Mouse (Mus musculus): ENCODE measurements at regions not wholly inside any gene's neighbourhood (a gene's known extent, or its start where the extent isn't known, plus 50 kb on each side); places are given as distances from the start of the nearest gene placed in this dataset.

DNA sequence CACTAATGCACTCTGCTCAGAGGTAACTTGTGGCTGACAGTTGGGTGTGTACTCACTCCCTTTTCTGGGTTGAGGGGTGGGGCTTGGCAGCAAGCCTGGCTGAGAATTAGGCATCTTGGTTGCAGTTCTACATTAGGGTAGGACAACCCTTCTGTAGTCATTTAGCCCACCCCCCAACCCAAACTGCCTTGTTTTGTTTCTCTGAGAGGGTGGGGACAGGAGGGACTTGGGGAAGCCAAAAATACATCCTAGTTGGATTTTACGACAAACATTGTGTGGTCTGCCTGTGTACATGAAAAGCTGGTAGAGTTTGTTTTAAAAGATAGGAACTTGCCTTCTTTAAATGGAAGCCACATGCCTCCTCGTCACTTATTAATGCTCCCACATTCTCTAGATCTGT is 146.8 kb upstream of the Gdnf start:
- H3K4me1 ChIP-seq (ENCODE audit: control insufficient read depth, insufficient read depth, low read depth, low read length), result no peaks in the 10 kb centered on the region
- no peaks in the 10 kb centered on the region for H3K27me3 ChIP-seq (replicated peaks; ENCODE audit: control insufficient read depth, insufficient read depth, low read length)
- 88% methylated on average over 2 of the region's 2 CpGs for WGBS
- H3K4me2 ChIP-seq (ENCODE audit: low read length), result no peak overlapping the region
- no peak overlapping the region for H3K9ac ChIP-seq (ENCODE audit: low read depth, low read length)
- no peak for ATAC-seq
- H3K9me3 ChIP-seq (ENCODE audit: control insufficient read depth, low read length), result no peaks in the 10 kb centered on the region
- H3K4me3 ChIP-seq (ENCODE audit: low read length), result no peak overlapping the region
- no peaks in the 10 kb centered on the region for H3K36me3 ChIP-seq (ENCODE audit: control insufficient read depth, insufficient read depth, low read length)
- no peak overlapping the region for H3K27ac ChIP-seq (ENCODE audit: low read depth, low read length)

DNA sequence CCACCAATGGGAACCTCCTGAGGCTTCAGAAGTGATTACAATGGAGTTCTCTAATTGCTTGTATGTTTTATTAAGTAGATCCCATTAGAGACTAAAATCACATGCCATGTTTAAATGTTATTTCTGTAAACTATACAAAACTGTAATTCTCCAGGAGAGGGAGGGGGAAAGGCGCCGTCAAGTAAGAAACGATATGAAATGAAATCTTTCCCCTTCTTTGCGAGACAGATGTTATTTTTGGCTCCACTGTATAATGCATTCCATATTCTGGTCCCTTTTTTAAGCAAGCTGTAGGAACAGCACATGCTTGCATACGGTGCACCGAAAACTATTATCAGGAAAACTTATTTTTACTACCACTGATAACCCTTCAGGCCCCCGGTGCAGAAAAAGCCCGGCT is 141.0 kb upstream of the Gdnf start:
- WGBS, result 79% methylated on average over 8 of the region's 8 CpGs
- no peak overlapping the region for H3K9ac ChIP-seq (ENCODE audit: low read depth, low read length)
- H3K4me3 ChIP-seq (ENCODE audit: low read length), result no peak overlapping the region
- H3K27ac ChIP-seq (ENCODE audit: low read depth, low read length), result no peak overlapping the region
- H3K27me3 ChIP-seq (replicated peaks; ENCODE audit: control insufficient read depth, insufficient read depth, low read length), result no peaks in the 10 kb centered on the region
- no peak for ATAC-seq
- no peak overlapping the region for H3K4me2 ChIP-seq (ENCODE audit: low read length)
- no peaks in the 10 kb centered on the region for H3K9me3 ChIP-seq (ENCODE audit: control insufficient read depth, low read length)
- H3K4me1 ChIP-seq (ENCODE audit: control insufficient read depth, insufficient read depth, low read depth, low read length), result no peaks in the 10 kb centered on the region
- H3K36me3 ChIP-seq (ENCODE audit: control insufficient read depth, insufficient read depth, low read length), result no peaks in the 10 kb centered on the region

DNA sequence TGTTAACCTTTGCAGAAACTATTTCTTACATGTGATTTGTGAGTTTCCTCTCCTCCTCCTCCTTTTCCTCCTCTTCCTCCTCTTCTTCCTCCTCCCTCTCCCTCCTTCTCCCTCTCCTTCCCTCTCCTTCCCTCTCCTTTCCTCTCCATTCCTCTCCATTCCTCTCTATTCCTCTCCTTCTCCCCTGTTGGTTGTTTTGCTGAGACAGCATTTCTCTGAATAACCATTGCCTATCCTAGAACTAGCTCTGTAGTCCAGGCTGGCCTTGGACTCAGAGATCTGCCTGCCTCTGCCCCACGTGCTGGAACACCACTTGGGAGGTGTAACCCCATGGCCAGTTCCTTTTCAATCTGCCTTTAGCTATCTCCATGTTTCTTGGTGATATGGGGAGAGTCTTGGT is 133.7 kb upstream of the Gdnf start:
- Histone ChIP-seq H3K9ac (ENCODE audit: low read depth, low read length) (no peak overlapping the region), H3K4me3 (ENCODE audit: low read length) (no peak overlapping the region), H3K36me3 (ENCODE audit: control insufficient read depth, insufficient read depth, low read length) (no peaks in the 10 kb centered on the region), H3K4me1 (ENCODE audit: control insufficient read depth, insufficient read depth, low read depth, low read length) (no peaks in the 10 kb centered on the region), H3K9me3 (ENCODE audit: control insufficient read depth, low read length) (no peaks in the 10 kb centered on the region), H3K27ac (ENCODE audit: low read depth, low read length) (no peak overlapping the region), H3K27me3 (replicated peaks; ENCODE audit: control insufficient read depth, insufficient read depth, low read length) (no peaks in the 10 kb centered on the region), H3K4me2 (ENCODE audit: low read length) (no peak overlapping the region)
- 58% methylated on average over 1 of the region's 1 CpGs for WGBS
- no peak for ATAC-seq

DNA sequence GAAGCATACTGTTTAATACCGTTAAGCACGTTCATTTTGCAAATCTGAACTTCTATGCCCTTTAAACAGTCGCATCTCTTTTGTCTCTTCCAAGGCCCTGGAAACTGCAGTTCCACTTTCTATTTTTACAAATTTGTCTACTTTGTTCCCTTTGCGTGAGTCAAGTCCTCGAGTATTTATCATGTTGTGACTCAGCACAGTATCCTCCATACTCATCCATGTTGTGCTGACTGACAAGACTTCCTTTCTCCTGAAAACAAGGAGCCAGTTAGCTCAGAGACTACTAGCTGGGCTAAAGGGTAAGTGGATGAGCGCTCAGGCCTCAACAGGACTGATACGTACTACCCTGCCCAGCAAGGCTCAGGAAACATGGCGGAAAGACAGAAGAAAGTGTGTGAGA is 131.9 kb upstream of the Gdnf start:
- no peaks in the 10 kb centered on the region for H3K4me1 ChIP-seq (ENCODE audit: control insufficient read depth, insufficient read depth, low read depth, low read length)
- H3K27ac ChIP-seq (ENCODE audit: low read depth, low read length), result no peak overlapping the region
- H3K9me3 ChIP-seq (ENCODE audit: control insufficient read depth, low read length), result no peaks in the 10 kb centered on the region
- no peaks in the 10 kb centered on the region for H3K27me3 ChIP-seq (replicated peaks; ENCODE audit: control insufficient read depth, insufficient read depth, low read length)
- H3K36me3 ChIP-seq (ENCODE audit: control insufficient read depth, insufficient read depth, low read length), result no peaks in the 10 kb centered on the region
- no peak overlapping the region for H3K4me2 ChIP-seq (ENCODE audit: low read length)
- 95% methylated on average over 8 of the region's 8 CpGs for WGBS
- no peak overlapping the region for H3K9ac ChIP-seq (ENCODE audit: low read depth, low read length)
- H3K4me3 ChIP-seq (ENCODE audit: low read length), result no peak overlapping the region
- ATAC-seq, result no peak

DNA sequence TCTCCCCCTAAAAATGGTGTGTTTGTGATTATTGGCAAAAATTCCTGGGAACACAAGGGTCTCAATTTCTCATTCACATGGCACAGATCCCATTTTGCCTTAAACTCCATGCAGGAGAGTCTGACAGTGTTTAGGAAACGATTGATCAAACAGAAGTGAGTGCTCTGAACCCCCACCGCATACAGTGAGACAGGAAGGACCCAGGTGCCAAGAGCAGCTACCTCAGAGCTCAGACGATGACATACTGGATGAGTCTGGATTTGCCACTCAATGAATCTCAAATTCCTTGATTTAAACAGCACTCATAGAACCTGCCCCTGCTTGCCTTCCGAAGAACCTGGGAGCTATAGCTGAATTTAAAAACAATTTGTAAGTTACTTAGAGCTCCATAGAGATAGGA is 129.6 kb upstream of the Gdnf start:
- ATAC-seq, result no peak
- Histone ChIP-seq H3K27ac (ENCODE audit: low read depth, low read length) (no peak overlapping the region), H3K9me3 (ENCODE audit: control insufficient read depth, low read length) (no peaks in the 10 kb centered on the region), H3K9ac (ENCODE audit: low read depth, low read length) (no peak overlapping the region), H3K4me1 (ENCODE audit: control insufficient read depth, insufficient read depth, low read depth, low read length) (no peaks in the 10 kb centered on the region), H3K4me3 (ENCODE audit: low read length) (no peak overlapping the region), H3K27me3 (replicated peaks; ENCODE audit: control insufficient read depth, insufficient read depth, low read length) (no peaks in the 10 kb centered on the region), H3K36me3 (ENCODE audit: control insufficient read depth, insufficient read depth, low read length) (no peaks in the 10 kb centered on the region), H3K4me2 (ENCODE audit: low read length) (no peak overlapping the region)
- WGBS, result 88% methylated on average over 4 of the region's 4 CpGs

DNA sequence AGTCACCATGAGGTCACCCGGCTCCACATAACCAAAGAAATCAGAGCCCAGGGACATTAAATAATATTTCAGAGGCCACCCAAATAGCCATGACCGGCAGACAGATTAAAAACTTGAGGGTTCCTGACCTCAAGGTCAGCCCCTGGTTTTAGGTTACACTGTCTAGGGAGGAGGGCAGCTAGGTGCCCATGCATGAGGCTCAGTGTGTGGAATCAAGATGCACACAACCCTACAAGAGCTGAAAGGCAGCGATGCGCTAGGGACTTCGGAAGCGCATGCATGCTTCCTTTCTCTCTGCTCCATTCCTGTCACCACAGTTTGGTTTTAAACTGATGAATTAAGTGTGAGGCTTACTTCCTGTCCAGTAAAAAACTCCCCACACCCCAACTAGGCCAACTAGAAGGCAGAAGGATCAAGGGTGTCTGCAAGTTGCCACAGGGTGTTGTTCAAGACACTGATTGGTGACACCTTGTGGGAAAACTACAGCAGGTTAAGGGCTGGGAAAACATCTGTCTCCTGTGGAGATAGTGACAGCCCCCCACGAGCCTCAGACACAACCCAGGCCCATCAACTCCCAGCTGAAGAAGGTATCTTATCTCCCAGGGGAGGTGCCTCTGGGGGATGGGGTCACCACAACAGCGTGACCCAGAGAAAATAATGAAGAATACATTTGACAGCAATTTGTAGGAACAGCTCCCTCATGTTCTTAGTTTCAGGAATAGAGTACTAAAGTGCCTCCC is 127.2 kb upstream of the Gdnf start:
- H3K9me3 ChIP-seq (ENCODE audit: control insufficient read depth, low read length), result no peaks in the 10 kb centered on the region
- no peak overlapping the region for H3K9ac ChIP-seq (ENCODE audit: low read depth, low read length)
- no peaks in the 10 kb centered on the region for H3K36me3 ChIP-seq (ENCODE audit: control insufficient read depth, insufficient read depth, low read length)
- no peak overlapping the region for H3K27ac ChIP-seq (ENCODE audit: low read depth, low read length)
- H3K27me3 ChIP-seq (replicated peaks; ENCODE audit: control insufficient read depth, insufficient read depth, low read length), result no peaks in the 10 kb centered on the region
- H3K4me1 ChIP-seq (ENCODE audit: control insufficient read depth, insufficient read depth, low read depth, low read length), result no peaks in the 10 kb centered on the region
- H3K4me2 ChIP-seq (ENCODE audit: low read length), result no peak overlapping the region
- no peak for ATAC-seq
- H3K4me3 ChIP-seq (ENCODE audit: low read length), result no peak overlapping the region
- 73% methylated on average over 8 of the region's 8 CpGs for WGBS

DNA sequence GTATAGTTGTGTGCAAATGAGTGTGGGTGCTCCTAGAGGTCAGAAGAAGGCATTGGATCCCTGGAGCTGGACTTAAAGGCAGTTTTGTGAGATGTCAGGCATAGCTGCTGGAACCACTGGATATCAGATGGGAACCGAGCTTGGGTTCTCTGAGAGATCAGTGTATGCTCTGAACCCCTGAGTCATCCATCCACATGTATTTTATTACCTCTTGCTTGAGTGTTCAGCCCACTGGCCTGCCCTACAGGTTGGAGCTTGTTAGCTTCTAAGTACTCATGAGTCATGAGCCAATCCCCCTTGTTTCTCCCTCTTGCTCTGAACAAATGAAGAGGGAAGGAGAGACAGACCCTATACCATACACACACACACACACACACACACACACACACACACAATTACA is 119.4 kb upstream of the Gdnf start:
- no peak overlapping the region for H3K9ac ChIP-seq (ENCODE audit: low read depth, low read length)
- H3K4me3 ChIP-seq (ENCODE audit: low read length), result no peak overlapping the region
- WGBS, result 79% methylated on average over 1 of the region's 1 CpGs
- H3K4me2 ChIP-seq (ENCODE audit: low read length), result no peak overlapping the region
- H3K36me3 ChIP-seq (ENCODE audit: control insufficient read depth, insufficient read depth, low read length), result no peaks in the 10 kb centered on the region
- H3K4me1 ChIP-seq (ENCODE audit: control insufficient read depth, insufficient read depth, low read depth, low read length), result no peaks in the 10 kb centered on the region
- ATAC-seq, result no peak
- no peak overlapping the region for H3K27ac ChIP-seq (ENCODE audit: low read depth, low read length)
- no peaks in the 10 kb centered on the region for H3K9me3 ChIP-seq (ENCODE audit: control insufficient read depth, low read length)
- H3K27me3 ChIP-seq (replicated peaks; ENCODE audit: control insufficient read depth, insufficient read depth, low read length), result no peaks in the 10 kb centered on the region; the same call in 1 of the 2 replicates

DNA sequence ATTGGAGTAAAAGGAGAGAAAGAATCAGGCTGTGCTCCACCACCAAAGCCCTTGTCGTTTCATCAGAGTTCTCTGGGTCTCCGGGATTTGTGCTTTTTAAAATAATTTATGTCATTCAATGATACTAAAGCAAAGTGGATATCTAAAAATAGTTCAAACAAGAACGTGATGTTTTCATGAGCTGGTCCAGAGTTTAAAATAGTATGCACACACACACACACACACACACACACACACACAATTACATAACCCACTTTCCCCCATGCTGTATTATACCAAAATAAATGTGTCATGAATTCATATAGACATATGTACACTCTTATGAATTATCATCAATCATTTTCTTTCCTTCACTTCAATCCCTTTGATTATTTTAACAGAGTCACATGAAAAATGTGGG is 118.5 kb upstream of the Gdnf start:
- Histone ChIP-seq H3K27ac (ENCODE audit: low read depth, low read length) (no peak overlapping the region), H3K4me2 (ENCODE audit: low read length) (no peak overlapping the region), H3K4me1 (ENCODE audit: control insufficient read depth, insufficient read depth, low read depth, low read length) (no peaks in the 10 kb centered on the region), H3K9ac (ENCODE audit: low read depth, low read length) (no peak overlapping the region), H3K4me3 (ENCODE audit: low read length) (no peak overlapping the region), H3K36me3 (ENCODE audit: control insufficient read depth, insufficient read depth, low read length) (no peaks in the 10 kb centered on the region), H3K9me3 (ENCODE audit: control insufficient read depth, low read length) (no peaks in the 10 kb centered on the region), H3K27me3 (replicated peaks; ENCODE audit: control insufficient read depth, insufficient read depth, low read length) (no peaks in the 10 kb centered on the region; the same call in 1 of the 2 replicates)
- no peak for ATAC-seq
- WGBS, result 84% methylated on average over 3 of the region's 3 CpGs

DNA sequence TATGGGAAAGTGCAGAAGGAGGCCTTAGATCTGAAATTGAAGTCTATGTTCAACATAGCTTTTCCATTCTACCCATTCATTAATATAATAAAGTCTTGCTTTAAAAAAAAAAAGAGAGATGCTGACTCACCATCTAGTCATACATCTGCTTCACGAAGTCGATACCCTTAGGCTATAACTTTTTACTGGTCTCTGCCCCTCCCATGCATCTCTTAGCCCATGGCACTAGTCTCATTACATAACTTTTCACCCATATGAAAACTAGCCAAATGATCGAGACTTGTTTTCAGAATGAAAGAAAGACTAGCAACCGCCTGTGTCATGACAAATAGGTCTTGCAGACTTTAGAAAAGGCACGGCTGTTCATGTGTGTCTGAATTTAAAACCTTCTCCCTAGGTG is 116.6 kb upstream of the Gdnf start:
- Histone ChIP-seq H3K27me3 (replicated peaks; ENCODE audit: control insufficient read depth, insufficient read depth, low read length) (no peaks in the 10 kb centered on the region; the same call in 1 of the 2 replicates), H3K4me2 (ENCODE audit: low read length) (no peak overlapping the region), H3K9me3 (ENCODE audit: control insufficient read depth, low read length) (no peaks in the 10 kb centered on the region), H3K4me1 (ENCODE audit: control insufficient read depth, insufficient read depth, low read depth, low read length) (no peaks in the 10 kb centered on the region), H3K27ac (ENCODE audit: low read depth, low read length) (no peak overlapping the region), H3K4me3 (ENCODE audit: low read length) (no peak overlapping the region), H3K36me3 (ENCODE audit: control insufficient read depth, insufficient read depth, low read length) (no peaks in the 10 kb centered on the region), H3K9ac (ENCODE audit: low read depth, low read length) (no peak overlapping the region)
- 89% methylated on average over 5 of the region's 5 CpGs for WGBS
- ATAC-seq, result no peak

DNA sequence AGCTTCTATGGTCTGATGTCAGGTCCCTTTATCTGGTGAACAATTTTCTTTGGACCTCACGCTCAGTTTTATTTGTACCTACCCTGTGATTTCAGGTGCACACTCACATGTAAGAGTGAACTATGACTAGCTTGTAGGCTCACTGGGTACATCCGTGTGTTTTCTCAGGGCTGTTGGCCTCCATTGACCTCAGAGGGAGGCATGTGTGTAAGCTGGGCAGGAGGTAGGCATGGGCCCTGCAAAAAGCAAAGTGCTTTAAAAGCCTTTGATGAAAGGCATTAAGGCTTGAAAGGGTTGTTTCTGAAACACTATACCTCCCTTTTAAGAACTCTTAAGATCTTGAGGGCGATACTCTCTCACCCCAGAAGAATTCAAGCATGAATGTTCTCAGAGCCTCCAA is 112.9 kb upstream of the Gdnf start:
- 76% methylated on average over 3 of the region's 3 CpGs for WGBS

More for the DNA sequence above, 112.9 kb upstream of the Gdnf start:
- Histone ChIP-seq H3K9ac (ENCODE audit: low read depth, low read length) (no peak overlapping the region), H3K9me3 (ENCODE audit: control insufficient read depth, low read length) (no peaks in the 10 kb centered on the region), H3K4me3 (ENCODE audit: low read length) (no peak overlapping the region), H3K36me3 (ENCODE audit: control insufficient read depth, insufficient read depth, low read length) (no peaks in the 10 kb centered on the region), H3K27ac (ENCODE audit: low read depth, low read length) (no peak overlapping the region), H3K27me3 (replicated peaks; ENCODE audit: control insufficient read depth, insufficient read depth, low read length) (no peaks in the 10 kb centered on the region; the same call in 1 of the 2 replicates), H3K4me2 (ENCODE audit: low read length) (no peak overlapping the region), H3K4me1 (ENCODE audit: control insufficient read depth, insufficient read depth, low read depth, low read length) (no peaks in the 10 kb centered on the region)
- ATAC-seq, result no peak

Measured in hindbrain, embryonic 16.5 days (tissue).